Mouse (Mus musculus) bone marrow, adult 2 months (tissue): ENCODE results near the gene Olfr457.

Source experiments
- CTCF ChIP-seq: fragments of 200-500 bp; IDR thresholded peaks from 2 replicates; pipeline ENCODE4 v1.5.1; 2011; ENCODE audit warnings: low read length, control low read depth; ENCODE audit not compliant: control insufficient read depth, insufficient read depth
- POLR2A ChIP-seq: fragments of 200-500 bp; IDR thresholded peaks from 2 replicates; pipeline ENCODE4 v1.6.1; 2011; ENCODE audit warnings: low read depth, mild to moderate bottlenecking, control low read depth, low read length, borderline replicate concordance; ENCODE audit not compliant: control insufficient read depth

DNA sequence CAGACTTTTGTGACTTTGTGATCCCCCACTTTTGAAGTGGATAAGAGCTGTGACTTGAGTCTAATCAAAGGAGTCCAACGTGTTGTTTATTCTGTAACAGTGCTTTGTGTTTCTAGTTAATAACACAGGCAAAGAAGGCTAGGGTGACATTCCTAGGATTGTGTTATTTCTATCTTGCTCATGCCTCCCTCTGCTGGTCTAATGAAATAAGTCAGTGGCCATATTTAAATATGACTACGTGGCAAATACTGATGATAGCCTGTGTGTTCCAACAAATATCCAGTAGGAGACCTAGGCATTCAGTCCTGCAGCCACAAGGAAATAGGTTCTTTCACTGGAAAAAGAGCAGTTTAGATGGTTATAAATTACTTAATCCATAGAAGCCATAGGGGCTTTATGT lies 42.6 kb downstream of the Olfr457 start:
- TF ChIP-seq CTCF (no peak), POLR2A (no peak)
